Mouse (Mus musculus): ENCODE measurements around the gene Kptn. TPM values are rescaled to one million over a fixed set of nuclear protein-coding genes. Genes with fewer than 3 reads are reported as not detected.

Kptn gene
- polyA plus RNA-seq (2015; fragmentation: Nextera tagmentation; extraction: Ambion mirVana), result 31.1 and 33.9 TPM in 2 replicates

GRCm38 (mm10) chr7:16119569-16120261 lies at the start of gene Kptn:
Gene Kptn, plus strand, starts transcription at chr7:16119895.
- peak within 1 kb of the TSS; percentile 57 for H3K9ac ChIP-seq
- peak within 1 kb of the TSS; percentile 90 for H3K27ac ChIP-seq (replicated peaks)
- peaks cover 9% of the 10 kb centered on the region for H3K4me1 ChIP-seq
- ATAC-seq (ENCODE audit: insufficient number of reproducible peaks, low FRiP score, low TSS enrichment, low read depth), result peak; percentile 84
- H3K4me3 ChIP-seq (replicated peaks), result peak within 1 kb of the TSS; percentile 89
- under 1% methylated on average over 33 of the region's 33 CpGs for WGBS
- H3K27me3 ChIP-seq, result no peaks in the 10 kb centered on the region
- H3K9me3 ChIP-seq (replicated peaks), result no peaks in the 10 kb centered on the region
- H3K4me2 ChIP-seq (replicated peaks), result peak within 1 kb of the TSS; percentile 67
- H3K36me3 ChIP-seq, result peaks cover 34% of the 10 kb centered on the region

GRCm38 (mm10) chr7:16070846-16071245 lies 48.8 kb upstream of the Kptn start:
- no peak overlapping the region for H3K9ac ChIP-seq
- H3K9me3 ChIP-seq (replicated peaks), result no peaks in the 10 kb centered on the region
- no peaks in the 10 kb centered on the region for H3K27me3 ChIP-seq
- H3K4me1 ChIP-seq, result no peaks in the 10 kb centered on the region
- no peaks in the 10 kb centered on the region for H3K36me3 ChIP-seq
- H3K27ac ChIP-seq (replicated peaks), result no peak overlapping the region
- no peak for ATAC-seq (ENCODE audit: insufficient number of reproducible peaks, low FRiP score, low TSS enrichment, low read depth)
- H3K4me2 ChIP-seq (replicated peaks), result no peak overlapping the region
- H3K4me3 ChIP-seq (replicated peaks), result no peak overlapping the region

- no peak overlapping the region for H3K4me3 ChIP-seq (replicated peaks)
- H3K4me1 ChIP-seq, result no peaks in the 10 kb centered on the region
- no peak overlapping the region for H3K4me2 ChIP-seq (replicated peaks)
- no peaks in the 10 kb centered on the region for H3K27me3 ChIP-seq
- no peak overlapping the region for H3K27ac ChIP-seq (replicated peaks)
- 77% methylated on average over 6 of the region's 6 CpGs for WGBS
- no peak for ATAC-seq (ENCODE audit: insufficient number of reproducible peaks, low FRiP score, low TSS enrichment, low read depth)
- no peak overlapping the region for H3K9ac ChIP-seq
- H3K9me3 ChIP-seq (replicated peaks), result no peaks in the 10 kb centered on the region
- no peaks in the 10 kb centered on the region for H3K36me3 ChIP-seq
These were observed 47.8 kb upstream of the Kptn start for GRCm38 (mm10) chr7:16071906-16072305.

GRCm38 (mm10) chr7:16079947-16080346 lies 39.7 kb upstream of the Kptn start:
- 62% methylated on average over 1 of the region's 1 CpGs for WGBS
- Histone ChIP-seq H3K9me3 (replicated peaks) (no peaks in the 10 kb centered on the region), H3K36me3 (no peaks in the 10 kb centered on the region), H3K27me3 (no peaks in the 10 kb centered on the region), H3K4me2 (replicated peaks) (no peak overlapping the region), H3K27ac (replicated peaks) (no peak overlapping the region), H3K9ac (no peak overlapping the region), H3K4me1 (no peaks in the 10 kb centered on the region), H3K4me3 (replicated peaks) (no peak overlapping the region)
- ATAC-seq (ENCODE audit: insufficient number of reproducible peaks, low FRiP score, low TSS enrichment, low read depth), result no peak

GRCm38 (mm10) chr7:16080581-16080980 lies 39.1 kb upstream of the Kptn start:
- H3K36me3 ChIP-seq, result no peaks in the 10 kb centered on the region
- H3K9me3 ChIP-seq (replicated peaks), result no peaks in the 10 kb centered on the region
- H3K4me3 ChIP-seq (replicated peaks), result no peak overlapping the region
- no peak overlapping the region for H3K27ac ChIP-seq (replicated peaks)
- WGBS, result 62% methylated on average over 4 of the region's 4 CpGs
- H3K4me1 ChIP-seq, result no peaks in the 10 kb centered on the region
- no peak overlapping the region for H3K4me2 ChIP-seq (replicated peaks)
- H3K9ac ChIP-seq, result no peak overlapping the region
- H3K27me3 ChIP-seq, result no peaks in the 10 kb centered on the region
- no peak for ATAC-seq (ENCODE audit: insufficient number of reproducible peaks, low FRiP score, low TSS enrichment, low read depth)

- Histone ChIP-seq H3K27me3 (no peaks in the 10 kb centered on the region), H3K4me2 (replicated peaks) (no peak overlapping the region)
- no peak for ATAC-seq (ENCODE audit: insufficient number of reproducible peaks, low FRiP score, low TSS enrichment, low read depth)
These were observed 36.3 kb upstream of the Kptn start for GRCm38 (mm10) chr7:16083361-16083760.

GRCm38 (mm10) chr7:16087587-16087986 lies 32.1 kb upstream of the Kptn start:
- H3K4me3 ChIP-seq (replicated peaks), result no peak overlapping the region
- WGBS, result 76% methylated on average over 2 of the region's 2 CpGs

More at GRCm38 (mm10) chr7:16083361-16083760, 36.3 kb upstream of the Kptn start:
- no peaks in the 10 kb centered on the region for H3K4me1 ChIP-seq
- no peak overlapping the region for H3K4me3 ChIP-seq (replicated peaks)
- no peaks in the 10 kb centered on the region for H3K9me3 ChIP-seq (replicated peaks)
- no peak overlapping the region for H3K27ac ChIP-seq (replicated peaks)
- H3K36me3 ChIP-seq, result no peaks in the 10 kb centered on the region
- no peak overlapping the region for H3K9ac ChIP-seq
- WGBS, result 54% methylated on average over 4 of the region's 4 CpGs

GRCm38 (mm10) chr7:16094592-16094991 lies 25.1 kb upstream of the Kptn start:
- 67% methylated on average over 3 of the region's 3 CpGs for WGBS
- Histone ChIP-seq H3K4me1 (peaks cover 11% of the 10 kb centered on the region), H3K9me3 (replicated peaks) (no peaks in the 10 kb centered on the region), H3K36me3 (no peaks in the 10 kb centered on the region), H3K4me2 (replicated peaks) (no peak overlapping the region), H3K4me3 (replicated peaks) (no peak overlapping the region), H3K9ac (no peak overlapping the region), H3K27me3 (no peaks in the 10 kb centered on the region), H3K27ac (replicated peaks) (no peak overlapping the region)
- no peak for ATAC-seq (ENCODE audit: insufficient number of reproducible peaks, low FRiP score, low TSS enrichment, low read depth)

More at GRCm38 (mm10) chr7:16087587-16087986, 32.1 kb upstream of the Kptn start:
- ATAC-seq (ENCODE audit: insufficient number of reproducible peaks, low FRiP score, low TSS enrichment, low read depth), result no peak
- Histone ChIP-seq H3K36me3 (no peaks in the 10 kb centered on the region), H3K27ac (replicated peaks) (no peak overlapping the region), H3K27me3 (no peaks in the 10 kb centered on the region), H3K4me2 (replicated peaks) (no peak overlapping the region), H3K9ac (no peak overlapping the region), H3K4me1 (no peaks in the 10 kb centered on the region), H3K9me3 (replicated peaks) (no peaks in the 10 kb centered on the region)

- under 1% methylated on average over 63 of the region's 68 CpGs for WGBS
- peaks cover 45% of the 10 kb centered on the region for H3K4me1 ChIP-seq
- ATAC-seq (ENCODE audit: insufficient number of reproducible peaks, low FRiP score, low TSS enrichment, low read depth), result peak; percentile 98
- H3K9ac ChIP-seq, result peak within 1 kb of the TSS; percentile 99
- no peaks in the 10 kb centered on the region for H3K27me3 ChIP-seq
- H3K27ac ChIP-seq (replicated peaks), result peak within 1 kb of the TSS; percentile 82
- peaks cover 22% of the 10 kb centered on the region for H3K36me3 ChIP-seq
- H3K9me3 ChIP-seq (replicated peaks), result no peaks in the 10 kb centered on the region
- peak within 1 kb of the TSS; percentile 90 for H3K4me3 ChIP-seq (replicated peaks)
- peak within 1 kb of the TSS; percentile 77 for H3K4me2 ChIP-seq (replicated peaks)
These were observed 21.4 kb upstream of the Kptn start, which contains the start of gene Napa for GRCm38 (mm10) chr7:16098021-16099017. Gene Napa, plus strand, starts transcription at chr7:16098458.

GRCm38 (mm10) chr7:16099901-16100300 lies 19.8 kb upstream of the Kptn start:
- Histone ChIP-seq H3K4me3 (replicated peaks) (peak overlapping the region; percentile 90), H3K4me1 (peaks cover 54% of the 10 kb centered on the region), H3K9me3 (replicated peaks) (no peaks in the 10 kb centered on the region), H3K9ac (no peak overlapping the region; the same call in 1 of the 2 replicates), H3K36me3 (peaks cover 30% of the 10 kb centered on the region), H3K27ac (replicated peaks) (no peak overlapping the region), H3K27me3 (no peaks in the 10 kb centered on the region), H3K4me2 (replicated peaks) (peak overlapping the region; percentile 77)
- 69% methylated on average over 4 of the region's 4 CpGs for WGBS
- ATAC-seq (ENCODE audit: insufficient number of reproducible peaks, low FRiP score, low TSS enrichment, low read depth), result no peak

GRCm38 (mm10) chr7:16101081-16101480 lies 18.6 kb upstream of the Kptn start:
- WGBS, result 66% methylated on average over 7 of the region's 7 CpGs
- Histone ChIP-seq H3K4me3 (replicated peaks) (no peak overlapping the region), H3K4me1 (peaks cover 54% of the 10 kb centered on the region), H3K27me3 (no peaks in the 10 kb centered on the region), H3K9me3 (replicated peaks) (no peaks in the 10 kb centered on the region), H3K36me3 (peaks cover 38% of the 10 kb centered on the region), H3K27ac (replicated peaks) (no peak overlapping the region), H3K9ac (no peak overlapping the region), H3K4me2 (replicated peaks) (no peak overlapping the region)
- ATAC-seq (ENCODE audit: insufficient number of reproducible peaks, low FRiP score, low TSS enrichment, low read depth), result no peak

Data from embryonic facial prominence, embryonic 15.5 days (tissue).